Mouse (Mus musculus): ENCODE measurements around the gene Abcf3.

GRCm38 (mm10) chr16:20589939-20590679, 41.7 kb downstream of the Abcf3 start:
- TF ChIP-seq POLR2A (IDR thresholded peaks at IDR 0.05; ENCODE audit: low read depth, low read length) = no peak
- TF ChIP-seq CTCF (conservative IDR thresholded peaks at IDR 0.05; ENCODE audit: insufficient read depth, insufficient read length, low read depth, low read length) = no peak

All from kidney, adult 2 months (tissue).